Comparison of ENCODE assay signal across 10 mouse cellular contexts in the genomic region with DNA sequence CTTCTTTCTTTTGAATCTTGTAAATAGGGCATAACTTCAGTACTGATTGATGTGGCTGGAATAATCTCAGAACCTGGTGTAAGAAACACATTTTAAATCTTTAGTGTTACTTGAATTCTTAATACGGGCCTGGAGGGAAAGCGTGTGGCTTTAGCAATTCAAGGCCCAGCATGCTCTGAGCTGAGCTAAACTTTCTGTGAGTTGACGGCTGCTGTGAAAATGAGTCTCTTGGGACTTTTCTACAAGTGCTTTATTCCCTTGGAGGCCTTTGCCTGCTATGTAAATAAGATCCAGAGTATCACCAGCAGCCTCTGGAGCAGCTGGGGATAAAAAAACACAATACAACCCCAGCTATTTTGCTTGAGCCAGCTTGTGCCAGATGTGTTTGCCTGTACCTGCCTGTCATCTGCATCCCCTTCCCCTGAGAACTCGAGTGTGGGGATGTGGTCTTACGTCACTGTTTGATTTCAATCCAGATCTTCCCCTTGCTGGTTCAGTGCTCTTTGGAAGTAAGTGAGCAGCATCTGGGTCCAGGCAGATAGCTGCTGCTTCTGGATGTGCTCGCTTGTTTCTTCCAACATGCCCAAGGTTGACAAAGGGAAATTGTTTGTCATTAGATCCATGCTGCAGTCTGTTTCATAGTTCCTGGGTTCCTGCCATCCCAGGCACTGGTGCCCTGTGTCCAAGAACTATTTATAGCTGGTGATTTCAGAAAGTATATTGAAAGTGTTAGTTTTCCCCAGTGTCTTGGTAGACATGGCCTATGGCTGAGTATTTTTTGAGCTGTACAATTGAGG.
DNase-seq lines count a peak whose midpoint lies in the region; ATAC-seq and TF ChIP-seq lines count a peak whose summit lies in the region.
"Had no signal": no experiment of that assay in that cellular context is flagged by ENCODE, and none has a peak within 500 bp of the region (broad histone marks: within the 10 kb centered on the region; RNA-seq: fewer than 3 reads in every experiment).

No protein-coding gene starts in this region.

- no peak overlapping the region for H3K4me2 ChIP-seq in embryonic facial prominence, embryonic 12.5 days (replicated peaks)
- no peak overlapping the region for H3K4me2 ChIP-seq in midbrain, postnatal 0 days (ENCODE audit: low read depth, low read length, poor library complexity, severe bottlenecking)
- no peak overlapping the region for H3K4me2 ChIP-seq in stomach, postnatal 0 days (replicated peaks; ENCODE audit: low read depth)
- H3K4me2 ChIP-seq: liver, embryonic 15.5 days had no signal

- H3K4me3 ChIP-seq in embryonic facial prominence, embryonic 12.5 days = no peak overlapping the region
- H3K4me3 ChIP-seq in embryonic facial prominence, embryonic 10.5 days = no peak overlapping the region
- no peak overlapping the region for H3K4me3 ChIP-seq in midbrain, postnatal 0 days (ENCODE audit: low read depth, low read length)
- H3K4me3 ChIP-seq in midbrain, embryonic 10.5 days = no peak overlapping the region
- no peak overlapping the region for H3K4me3 ChIP-seq in heart, embryonic 10.5 days
- no peak overlapping the region for H3K4me3 ChIP-seq in stomach, postnatal 0 days (ENCODE audit: low read depth, low read length)
- H3K4me3 ChIP-seq: liver, embryonic 15.5 days had no signal

- H3K4me1 ChIP-seq in embryonic facial prominence, embryonic 12.5 days = no peaks in the 10 kb centered on the region
- H3K4me1 ChIP-seq in embryonic facial prominence, embryonic 10.5 days = no peaks in the 10 kb centered on the region
- no peaks in the 10 kb centered on the region for H3K4me1 ChIP-seq in midbrain, postnatal 0 days (ENCODE audit: insufficient read depth, low read length)
- H3K4me1 ChIP-seq in midbrain, embryonic 10.5 days = no peaks in the 10 kb centered on the region; the same call in none of the 2 replicates
- no peaks in the 10 kb centered on the region for H3K4me1 ChIP-seq in heart, embryonic 10.5 days
- no peaks in the 10 kb centered on the region for H3K4me1 ChIP-seq in stomach, postnatal 0 days (replicated peaks; ENCODE audit: control insufficient read depth, insufficient read depth)
- H3K4me1 ChIP-seq: liver, embryonic 15.5 days had no signal

- ATAC-seq in embryonic facial prominence, embryonic 12.5 days (ENCODE audit: insufficient number of reproducible peaks, insufficient read depth, low FRiP score, low TSS enrichment) = no peak
- 0 out of 2 replicates have a peak, but pooled peaks have one; percentile 24 for ATAC-seq in midbrain, postnatal 0 days (ENCODE audit: low FRiP score)
- ATAC-seq in stomach, postnatal 0 days (ENCODE audit: low FRiP score, low TSS enrichment) = no peak
- ATAC-seq: forebrain, embryonic 14.5 days had no signal

- H3K27ac ChIP-seq in embryonic facial prominence, embryonic 12.5 days = 0 out of 2 replicates have a peak overlapping the region, but pooled peaks have one; percentile 17
- no peak overlapping the region for H3K27ac ChIP-seq in embryonic facial prominence, embryonic 10.5 days (replicated peaks)
- no peak overlapping the region for H3K27ac ChIP-seq in midbrain, postnatal 0 days (ENCODE audit: low read depth, low read length)
- no peak overlapping the region for H3K27ac ChIP-seq in midbrain, embryonic 10.5 days (replicated peaks)
- H3K27ac ChIP-seq in heart, embryonic 10.5 days = no peak overlapping the region
- peak overlapping the region; percentile 45; the same call in 1 of the 2 replicates for H3K27ac ChIP-seq in stomach, postnatal 0 days (replicated peaks)
- H3K27ac ChIP-seq: liver, embryonic 15.5 days had no signal

- TF ChIP-seq EP300 in stomach, postnatal 0 days (optimal IDR thresholded peaks at IDR 0.05) = no peak

- no peak overlapping the region for H3K9ac ChIP-seq in embryonic facial prominence, embryonic 12.5 days
- H3K9ac ChIP-seq in midbrain, postnatal 0 days (replicated peaks; ENCODE audit: low read length, poor library complexity, severe bottlenecking) = no peak overlapping the region
- H3K9ac ChIP-seq in stomach, postnatal 0 days (ENCODE audit: low read length) = no peak overlapping the region
- H3K9ac ChIP-seq: liver, embryonic 15.5 days had no signal

- TF ChIP-seq CTCF in midbrain, postnatal 0 days (IDR thresholded peaks at IDR 0.05) = no peak
- TF ChIP-seq CTCF in stomach, postnatal 0 days (IDR thresholded peaks at IDR 0.05; ENCODE audit: low read depth) = no peak

- no peaks in the 10 kb centered on the region for H3K9me3 ChIP-seq in embryonic facial prominence, embryonic 12.5 days
- no peaks in the 10 kb centered on the region for H3K9me3 ChIP-seq in embryonic facial prominence, embryonic 10.5 days
- H3K9me3 ChIP-seq in midbrain, postnatal 0 days (ENCODE audit: low read length) = no peaks in the 10 kb centered on the region
- H3K9me3 ChIP-seq in midbrain, embryonic 10.5 days (replicated peaks) = no peaks in the 10 kb centered on the region
- H3K9me3 ChIP-seq in heart, embryonic 10.5 days = no peaks in the 10 kb centered on the region
- no peaks in the 10 kb centered on the region for H3K9me3 ChIP-seq in stomach, postnatal 0 days (ENCODE audit: control insufficient read depth, low read length)
- H3K9me3 ChIP-seq: liver, embryonic 15.5 days had no signal

- DNase-seq in embryonic facial prominence, embryonic 10.5 days (ENCODE audit: low spot score) = no peak
- DNase-seq in midbrain, postnatal 0 days (ENCODE audit: low spot score) = peak; percentile 19
- no peak for DNase-seq in midbrain, embryonic 10.5 days (ENCODE audit: low spot score)
- DNase-seq in heart, embryonic 10.5 days (ENCODE audit: low spot score) = peak; percentile 61
- DNase-seq in stomach, postnatal 0 days (ENCODE audit: low spot score) = no peak
- DNase-seq in left cerebral cortex, adult 18-20 months (ENCODE audit: low spot score in 2 of 2) = no peak
- no peak for DNase-seq in layer of hippocampus, adult 9-11 months

- no peaks in the 10 kb centered on the region for H3K27me3 ChIP-seq in embryonic facial prominence, embryonic 12.5 days
- H3K27me3 ChIP-seq in embryonic facial prominence, embryonic 10.5 days (replicated peaks; ENCODE audit: low read depth, poor library complexity, severe bottlenecking) = no peaks in the 10 kb centered on the region
- no peaks in the 10 kb centered on the region for H3K27me3 ChIP-seq in midbrain, postnatal 0 days (ENCODE audit: insufficient read depth, low read length)
- H3K27me3 ChIP-seq in midbrain, embryonic 10.5 days (ENCODE audit: low read depth, poor library complexity, severe bottlenecking) = no peaks in the 10 kb centered on the region
- no peaks in the 10 kb centered on the region for H3K27me3 ChIP-seq in heart, embryonic 10.5 days (ENCODE audit: insufficient read depth, poor library complexity, severe bottlenecking)
- H3K27me3 ChIP-seq in stomach, postnatal 0 days (ENCODE audit: control insufficient read depth, insufficient read depth, low read length) = no peaks in the 10 kb centered on the region
- H3K27me3 ChIP-seq: liver, embryonic 15.5 days had no signal

- H3K36me3 ChIP-seq in embryonic facial prominence, embryonic 12.5 days = peaks cover 10% of the 10 kb centered on the region; the same call in 1 of the 2 replicates
- peaks cover 67% of the 10 kb centered on the region for H3K36me3 ChIP-seq in embryonic facial prominence, embryonic 10.5 days (replicated peaks)
- peaks cover 25% of the 10 kb centered on the region for H3K36me3 ChIP-seq in midbrain, postnatal 0 days (ENCODE audit: insufficient read depth, low read length)
- peaks cover 30% of the 10 kb centered on the region for H3K36me3 ChIP-seq in midbrain, embryonic 10.5 days
- H3K36me3 ChIP-seq in heart, embryonic 10.5 days = no peaks in the 10 kb centered on the region
- 0 out of 2 replicates have a peak, but pooled peaks cover 2% of the 10 kb centered on the region for H3K36me3 ChIP-seq in stomach, postnatal 0 days (ENCODE audit: control insufficient read depth, insufficient read depth, low read length)
- H3K36me3 ChIP-seq: liver, embryonic 15.5 days had no signal

- WGBS in embryonic facial prominence, embryonic 12.5 days = 57% methylated on average over 6 of the region's 6 CpGs
- 69% methylated on average over 6 of the region's 6 CpGs for WGBS in embryonic facial prominence, embryonic 10.5 days
- 52% methylated on average over 6 of the region's 6 CpGs for WGBS in midbrain, postnatal 0 days
- WGBS in midbrain, embryonic 10.5 days = 74% methylated on average over 6 of the region's 6 CpGs
- WGBS in heart, embryonic 10.5 days = 72% methylated on average over 6 of the region's 6 CpGs
- 41% methylated on average over 6 of the region's 6 CpGs for WGBS in stomach, postnatal 0 days

Comparison
In these comparisons a context has a peak if more than half of its experiments do, and no peak if none do; other contexts are left out.
1. H3K27ac ChIP-seq: peak in embryonic facial prominence, embryonic 12.5 days (single experiment) and stomach, postnatal 0 days (single experiment); none in embryonic facial prominence, embryonic 10.5 days (single experiment), midbrain, postnatal 0 days (single experiment), midbrain, embryonic 10.5 days (single experiment) and heart, embryonic 10.5 days (single experiment).
2. DNase-seq: peak in midbrain, postnatal 0 days (single experiment) and heart, embryonic 10.5 days (single experiment); none in embryonic facial prominence, embryonic 10.5 days (single experiment), midbrain, embryonic 10.5 days (single experiment), stomach, postnatal 0 days (single experiment), left cerebral cortex, adult 18-20 months (0 of 2) and layer of hippocampus, adult 9-11 months (single experiment).